ENCODE assay signal across 16 mouse cellular contexts in genomic region chr5:73904146-73904811, GRCm38 (mm10).
"Had no signal": no experiment of that assay in that cellular context is flagged by ENCODE, and none has a peak within 500 bp of the region (broad histone marks: within the 10 kb centered on the region; RNA-seq: fewer than 3 reads in every experiment).

No protein-coding gene starts in this region.

- H3K9me3 ChIP-seq: limb, embryonic 12.5 days; liver, embryonic 13.5 days; lung, embryonic 15.5 days; midbrain, embryonic 12.5 days; neural tube, embryonic 15.5 days had no signal

- DNase-seq: layer of hippocampus, adult 9-11 months; layer of hippocampus, postnatal 36 days; liver; liver, embryonic 13.5 days; liver, postnatal 0 days; lung, postnatal 14 days; thymus, adult 18-20 months; thymus, postnatal 14 days had no signal

- H3K27me3 ChIP-seq: limb, embryonic 12.5 days; liver, embryonic 13.5 days; lung, embryonic 15.5 days; midbrain, embryonic 12.5 days; neural tube, embryonic 15.5 days had no signal

- H3K36me3 ChIP-seq: limb, embryonic 12.5 days; liver, embryonic 13.5 days; lung, embryonic 15.5 days; midbrain, embryonic 12.5 days; neural tube, embryonic 15.5 days had no signal

- H3K4me1 ChIP-seq: liver, embryonic 13.5 days had no signal

- H3K4me3 ChIP-seq: limb, embryonic 12.5 days; liver, embryonic 13.5 days; lung, embryonic 15.5 days; megakaryocyte, embryonic 14.5 days; midbrain, embryonic 12.5 days; neural tube, embryonic 15.5 days had no signal

- H3K4me2 ChIP-seq: liver, embryonic 13.5 days; lung, embryonic 15.5 days; midbrain, embryonic 12.5 days had no signal

- H3K27ac ChIP-seq: liver, embryonic 13.5 days; lung, embryonic 15.5 days; macrophage; midbrain, embryonic 12.5 days had no signal

- H3K9ac ChIP-seq: limb, embryonic 12.5 days; liver, embryonic 13.5 days; liver, postnatal 0 days; lung, embryonic 15.5 days; midbrain, embryonic 12.5 days; neural tube, embryonic 15.5 days had no signal

- ATAC-seq: intestine, postnatal 0 days; liver, postnatal 0 days; midbrain, embryonic 16.5 days had no signal
